Mouse (Mus musculus): Measurements from ENCODE around the gene Lancl1.

- TF ChIP-seq CTCF (IDR thresholded peaks at IDR 0.05; ENCODE audit: control insufficient read depth, insufficient read depth, insufficient read length) = no peak
- TF ChIP-seq USF1 (IDR thresholded peaks at IDR 0.05; ENCODE audit: low read depth) = no peak
These were observed 18.0 kb downstream of the Lancl1 start for GRCm38 (mm10) chr1:67020637-67021161.

Measured in C2C12 (cell line).